Mouse (Mus musculus) stomach, embryonic 14.5 days (tissue): ENCODE results near the gene Acta1. TPM values are rescaled to one million over a fixed set of nuclear protein-coding genes. Genes with fewer than 3 reads are reported as not detected.
A peak's percentile ranks its signal among the peaks of the same experiment; 100 is the strongest.

Experiments
- ATAC-seq: fragments of 200-750 bp; cut with Nextera tagmentation; 2 replicates; pipeline ENCODE4 v1.8.0; 2017; ENCODE audit warnings: low read depth, moderate TSS enrichment; ENCODE audit not compliant: insufficient number of reproducible peaks, insufficient read depth, low FRiP score
- H3K27ac ChIP-seq: fragments of 300-500 bp; sonication (generic); 2 replicates; pipeline ENCODE4 v1.5.1; 2014; ENCODE audit warnings: mild to moderate bottlenecking, low read length, moderate library complexity, mixed read lengths
- H3K27me3 ChIP-seq: fragments of 300-500 bp; sonication (generic); 2 replicates; pipeline ENCODE4 v1.6.1; 2014; ENCODE audit warnings: low read length, control low read depth, mixed read lengths; ENCODE audit not compliant: control insufficient read depth, insufficient read depth
- H3K36me3 ChIP-seq: fragments of 300-500 bp; sonication (generic); 2 replicates; pipeline ENCODE4 v1.6.1; 2014; ENCODE audit warnings: mild to moderate bottlenecking, control low read depth, low read length, moderate library complexity, mixed read lengths; ENCODE audit not compliant: control insufficient read depth, insufficient read depth
- H3K4me1 ChIP-seq: fragments of 300-500 bp; sonication (generic); 2 replicates; pipeline ENCODE4 v1.6.1; 2014; ENCODE audit warnings: low read length, control low read depth, mixed read lengths; ENCODE audit not compliant: control insufficient read depth, insufficient read depth
- H3K4me2 ChIP-seq: fragments of 300-500 bp; sonication (generic); replicated peaks from 2 replicates; pipeline ENCODE4 v1.6.1; 2014; ENCODE audit warnings: low read depth, low read length, control low read depth
- H3K4me3 ChIP-seq: fragments of 300-500 bp; sonication (generic); 2 replicates; pipeline ENCODE4 v1.5.1; 2014; ENCODE audit warnings: low read depth, low read length, control low read depth
- H3K9ac ChIP-seq: fragments of 300-500 bp; sonication (generic); replicated peaks from 2 replicates; pipeline ENCODE4 v1.6.1; 2014; ENCODE audit warnings: low read depth, mild to moderate bottlenecking, control low read depth, low read length, moderate library complexity, mixed read lengths
- H3K9me3 ChIP-seq: fragments of 300-500 bp; sonication (generic); 2 replicates; pipeline ENCODE4 v1.6.1; 2016; ENCODE audit warnings: low read depth, low read length, control low read depth; ENCODE audit not compliant: control insufficient read depth
- WGBS: fragments of 180-500 bp; shearing (Covaris S2); extraction: QIAGEN DNeasy Blood & Tissue Kit; methylation state at CpG from one replicate; pipeline ENCODE4 v1.1.7; 2014; 5-methylcytosine and 5-hydroxymethylcytosine counted together
- polyA plus RNA-seq: library from polyadenylated mRNA; unstranded; fragments of >200 nt; fragmentation: Nextera tagmentation; extraction: Ambion mirVana; gene quantifications from 2 replicates; pipeline ENCODE4 v1.2.1, GENCODE M21; 2014

Gene Acta1
- polyA plus RNA-seq, 1 experiment from 2014 or later = 4.1 TPM

GRCm38 (mm10) chr8:123891271-123891670 is 3.3 kb downstream of the Acta1 start:
- H3K4me3 ChIP-seq = 0 out of 2 replicates have a peak overlapping the region, but pooled peaks have one; percentile 3
- H3K9ac ChIP-seq = no peak overlapping the region
- H3K9me3 ChIP-seq = no peaks in the 10 kb centered on the region
- H3K4me1 ChIP-seq = peaks cover 4% of the 10 kb centered on the region; the same call in 1 of the 2 replicates
- 1% methylated on average over 11 of the region's 11 CpGs for WGBS
- peaks cover 41% of the 10 kb centered on the region for H3K27me3 ChIP-seq
- H3K27ac ChIP-seq = no peak overlapping the region
- no peaks in the 10 kb centered on the region for H3K36me3 ChIP-seq
- peak overlapping the region; percentile 14; the same call in 1 of the 2 replicates for H3K4me2 ChIP-seq
- ATAC-seq = no peak

- Histone ChIP-seq H3K27me3 (peaks cover 35% of the 10 kb centered on the region), H3K4me1 (peaks cover 4% of the 10 kb centered on the region; the same call in 1 of the 2 replicates)
- 62% methylated on average over 4 of the region's 4 CpGs for WGBS
Measured at GRCm38 (mm10) chr8:123889797-123890196, 4.8 kb downstream of the Acta1 start.

GRCm38 (mm10) chr8:123887956-123888355 is 6.6 kb downstream of the Acta1 start:
- Histone ChIP-seq H3K4me3 (no peak overlapping the region), H3K27me3 (peaks cover 17% of the 10 kb centered on the region), H3K27ac (no peak overlapping the region), H3K4me2 (no peak overlapping the region), H3K4me1 (peaks cover 9% of the 10 kb centered on the region; the same call in 1 of the 2 replicates), H3K9me3 (no peaks in the 10 kb centered on the region), H3K9ac (no peak overlapping the region), H3K36me3 (no peaks in the 10 kb centered on the region)
- WGBS = 78% methylated on average over 2 of the region's 2 CpGs
- ATAC-seq = no peak

More at GRCm38 (mm10) chr8:123889797-123890196, 4.8 kb downstream of the Acta1 start:
- no peaks in the 10 kb centered on the region for H3K9me3 ChIP-seq
- no peak for ATAC-seq
- H3K4me2 ChIP-seq = no peak overlapping the region
- no peak overlapping the region for H3K27ac ChIP-seq
- H3K36me3 ChIP-seq = no peaks in the 10 kb centered on the region
- no peak overlapping the region for H3K9ac ChIP-seq
- no peak overlapping the region for H3K4me3 ChIP-seq

GRCm38 (mm10) chr8:123887163-123887562 is 7.4 kb downstream of the Acta1 start:
- WGBS = 90% methylated on average over 4 of the region's 4 CpGs
- no peak overlapping the region for H3K4me3 ChIP-seq

GRCm38 (mm10) chr8:123884721-123885565 is 9.6 kb downstream of the Acta1 start:
- Histone ChIP-seq H3K4me2 (peak overlapping the region; percentile 18; the same call in 1 of the 2 replicates), H3K36me3 (no peaks in the 10 kb centered on the region), H3K27ac (no peak overlapping the region), H3K9ac (no peak overlapping the region), H3K9me3 (no peaks in the 10 kb centered on the region), H3K4me3 (no peak overlapping the region), H3K4me1 (peaks cover 5% of the 10 kb centered on the region; the same call in 1 of the 2 replicates), H3K27me3 (no peaks in the 10 kb centered on the region)
- ATAC-seq = peak; percentile 75
- 5% methylated on average over 14 of the region's 14 CpGs for WGBS

More at GRCm38 (mm10) chr8:123887163-123887562, 7.4 kb downstream of the Acta1 start:
- Histone ChIP-seq H3K27ac (no peak overlapping the region), H3K4me2 (no peak overlapping the region), H3K9ac (no peak overlapping the region), H3K4me1 (peaks cover 9% of the 10 kb centered on the region; the same call in 1 of the 2 replicates), H3K36me3 (no peaks in the 10 kb centered on the region), H3K27me3 (peaks cover 9% of the 10 kb centered on the region), H3K9me3 (no peaks in the 10 kb centered on the region)
- no peak for ATAC-seq

GRCm38 (mm10) chr8:123883094-123883493 is 11.5 kb downstream of the Acta1 start:
- no peak overlapping the region for H3K4me2 ChIP-seq
- WGBS = 77% methylated on average over 4 of the region's 4 CpGs
- H3K27me3 ChIP-seq = no peaks in the 10 kb centered on the region
- H3K9me3 ChIP-seq = no peaks in the 10 kb centered on the region
- H3K4me1 ChIP-seq = peaks cover 5% of the 10 kb centered on the region; the same call in 1 of the 2 replicates
- no peak overlapping the region for H3K4me3 ChIP-seq
- no peak overlapping the region for H3K9ac ChIP-seq
- H3K36me3 ChIP-seq = no peaks in the 10 kb centered on the region
- H3K27ac ChIP-seq = no peak overlapping the region
- ATAC-seq = no peak

GRCm38 (mm10) chr8:123882412-123882811 is 12.1 kb downstream of the Acta1 start:
- Histone ChIP-seq H3K4me2 (no peak overlapping the region), H3K9ac (no peak overlapping the region), H3K27ac (no peak overlapping the region), H3K36me3 (no peaks in the 10 kb centered on the region), H3K9me3 (no peaks in the 10 kb centered on the region), H3K27me3 (no peaks in the 10 kb centered on the region), H3K4me3 (no peak overlapping the region), H3K4me1 (peaks cover 5% of the 10 kb centered on the region; the same call in 1 of the 2 replicates)
- ATAC-seq = no peak
- WGBS = 66% methylated on average over 2 of the region's 2 CpGs

GRCm38 (mm10) chr8:123880821-123881350 is 13.7 kb downstream of the Acta1 start:
- no peak overlapping the region for H3K9ac ChIP-seq
- H3K4me1 ChIP-seq = peaks cover 5% of the 10 kb centered on the region; the same call in 1 of the 2 replicates
- ATAC-seq = no peak
- H3K27me3 ChIP-seq = no peaks in the 10 kb centered on the region
- H3K9me3 ChIP-seq = no peaks in the 10 kb centered on the region
- H3K27ac ChIP-seq = no peak overlapping the region
- H3K4me2 ChIP-seq = no peak overlapping the region
- 27% methylated on average over 4 of the region's 4 CpGs for WGBS
- no peaks in the 10 kb centered on the region for H3K36me3 ChIP-seq
- no peak overlapping the region for H3K4me3 ChIP-seq
